Mouse (Mus musculus) thymus, adult 2 months (tissue): Measurements from ENCODE around the gene Ric8b.

ENCODE experiments used
- CTCF ChIP-seq: fragments of 200-500 bp; IDR thresholded peaks from 2 replicates; pipeline ENCODE4 v1.5.1; 2012; ENCODE audit warnings: mild to moderate bottlenecking, control low read depth, low read length, moderate library complexity, borderline replicate concordance; ENCODE audit not compliant: control insufficient read depth, poor library complexity, insufficient read depth; ENCODE audit errors: extremely low read depth
- POLR2A ChIP-seq: fragments of 200-500 bp; IDR thresholded peaks from 2 replicates; pipeline ENCODE4 v1.6.1; 2012; ENCODE audit warnings: mild to moderate bottlenecking, low read length, control low read depth, moderate library complexity; ENCODE audit not compliant: control insufficient read depth, poor library complexity, insufficient read depth; ENCODE audit errors: extremely low read depth

DNA sequence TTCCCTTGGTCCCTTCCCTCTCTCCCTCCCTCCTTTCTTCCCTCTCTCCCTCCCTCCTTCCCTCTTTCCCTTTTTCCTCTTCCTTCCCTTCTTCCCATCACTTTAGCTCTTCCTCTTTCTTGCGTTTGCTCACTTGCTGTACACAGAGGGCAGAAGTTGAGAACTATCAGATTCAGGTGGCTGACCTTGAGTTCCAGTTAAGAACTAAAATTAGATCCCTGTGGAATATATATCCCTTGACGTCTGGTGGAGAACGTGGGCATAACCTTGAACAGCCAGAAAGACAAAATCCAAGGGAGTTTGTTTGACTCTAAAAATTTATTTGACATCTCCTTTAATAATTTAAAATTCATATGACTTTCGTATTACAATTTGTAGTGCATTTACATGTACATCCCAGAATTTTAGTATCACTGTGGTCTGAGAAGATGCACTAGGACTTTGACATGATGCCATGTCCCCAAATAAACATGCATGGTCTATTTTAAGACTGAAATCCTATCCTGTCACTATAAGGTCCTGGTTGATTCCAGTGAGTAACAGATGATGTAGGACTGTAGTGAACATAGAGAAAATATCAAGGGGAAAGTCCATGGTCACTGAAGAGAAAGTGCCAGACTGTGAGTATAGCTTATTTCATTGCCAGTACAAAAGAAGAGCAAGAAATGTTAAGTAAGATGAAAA, 19.6 kb downstream of the Ric8b start:
- no peak for TF ChIP-seq POLR2A
- TF ChIP-seq CTCF: no peak
